Mouse (Mus musculus) spleen, adult 2 months (tissue): Measurements from ENCODE around the gene Abcc9.

ENCODE experiments used
- CTCF ChIP-seq: fragments of 200-500 bp; IDR thresholded peaks from 2 replicates; pipeline ENCODE4 v1.5.1; 2011; ENCODE audit warnings: mild to moderate bottlenecking, inconsistent platforms; ENCODE audit not compliant: insufficient read depth, insufficient read length, insufficient replicate concordance; ENCODE audit errors: extremely low read depth
- POLR2A ChIP-seq: fragments of 200-500 bp; IDR thresholded peaks from 2 replicates; pipeline ENCODE4 v1.6.1; 2011; ENCODE audit warnings: low read depth, low read length, inconsistent platforms

- TF ChIP-seq POLR2A (no peak), CTCF (no peak)
Observed at GRCm38 (mm10) chr6:142649331-142649730, 52.8 kb downstream of the Abcc9 start.
